Mouse (Mus musculus) myocyte (in vitro differentiated cells): ENCODE measurements around the gene Mtf2.

Experiments
- CEBPB ChIP-seq: IDR thresholded peaks from 2 replicates; pipeline ENCODE4 v1.6.1; 2011; ENCODE audit warnings: mild to moderate bottlenecking, moderate library complexity; ENCODE audit not compliant: poor library complexity, insufficient read depth, severe bottlenecking
- E2F4 ChIP-seq: IDR thresholded peaks from one replicate; pipeline ENCODE4 v1.6.1; 2011; ENCODE audit warnings: mild to moderate bottlenecking, control low read depth, moderate library complexity; ENCODE audit not compliant: insufficient read depth
- MYOG ChIP-seq, 3 experiments: IDR thresholded peaks; one replicate each; pipeline ENCODE4 v1.6.1; 2011; ENCODE audit warnings: control low read depth in 2 of 3, low read depth in 2 of 3, mild to moderate bottlenecking in 2 of 3; ENCODE audit not compliant: insufficient read length in 2 of 3, control insufficient read depth in 1 of 3, insufficient read depth in 1 of 3
- POLR2A ChIP-seq: IDR thresholded peaks from one replicate; pipeline ENCODE4 v1.6.1; 2011; ENCODE audit warnings: low read depth, mild to moderate bottlenecking, control low read depth, moderate library complexity; ENCODE audit not compliant: insufficient read length
- POLR2AphosphoS2 ChIP-seq: IDR thresholded peaks from one replicate; pipeline ENCODE4 v1.6.1; 2011; ENCODE audit warnings: low read depth, control low read depth; ENCODE audit not compliant: insufficient read length
- SRF ChIP-seq: IDR thresholded peaks from one replicate; pipeline ENCODE4 v1.6.1; 2011; ENCODE audit warnings: low read depth; ENCODE audit not compliant: control insufficient read depth, insufficient read length
- TCF12 ChIP-seq: IDR thresholded peaks from one replicate; pipeline ENCODE4 v1.6.1; 2011; ENCODE audit warnings: mild to moderate bottlenecking, control low read depth; ENCODE audit not compliant: poor library complexity, insufficient read depth, severe bottlenecking
- TCF3 ChIP-seq: IDR thresholded peaks from one replicate; pipeline ENCODE4 v1.6.1; 2011; ENCODE audit warnings: low read depth, control low read depth; ENCODE audit not compliant: insufficient read length
- USF1 ChIP-seq: IDR thresholded peaks from one replicate; pipeline ENCODE4 v1.6.1; 2011; ENCODE audit warnings: low read depth, mild to moderate bottlenecking, control low read depth, moderate library complexity

- TF ChIP-seq POLR2A (peak; percentile 21), USF1 (no peak), MYOG (IDR thresholded peaks at IDR 0.05; ENCODE audit: control insufficient read depth in 1 of 3, insufficient read depth in 1 of 3, insufficient read length in 2 of 3, low read depth in 2 of 3) (no peak), TCF12 (no peak), POLR2AphosphoS2 (no peak), TCF3 (no peak), E2F4 (no peak), SRF (no peak), CEBPB (no peak)
Observed at GRCm38 (mm10) chr5:108131849-108132440, 66.5 kb downstream of the Mtf2 start.
